Mouse (Mus musculus) liver, postnatal 0 days (tissue): ENCODE data around the gene Cacnb4.
A peak's percentile ranks its signal among the peaks of the same experiment; 100 is the strongest.

Experiments used
- CTCF ChIP-seq: sonication (generic); IDR thresholded peaks from 2 replicates; pipeline ENCODE4 v1.5.1; 2016; ENCODE audit warnings: antibody characterized with exemption, low read depth
- EP300 ChIP-seq: IDR thresholded peaks from 2 replicates; pipeline ENCODE4 v1.6.1; 2016; ENCODE audit warnings: antibody characterized with exemption, low read depth, mild to moderate bottlenecking

DNA sequence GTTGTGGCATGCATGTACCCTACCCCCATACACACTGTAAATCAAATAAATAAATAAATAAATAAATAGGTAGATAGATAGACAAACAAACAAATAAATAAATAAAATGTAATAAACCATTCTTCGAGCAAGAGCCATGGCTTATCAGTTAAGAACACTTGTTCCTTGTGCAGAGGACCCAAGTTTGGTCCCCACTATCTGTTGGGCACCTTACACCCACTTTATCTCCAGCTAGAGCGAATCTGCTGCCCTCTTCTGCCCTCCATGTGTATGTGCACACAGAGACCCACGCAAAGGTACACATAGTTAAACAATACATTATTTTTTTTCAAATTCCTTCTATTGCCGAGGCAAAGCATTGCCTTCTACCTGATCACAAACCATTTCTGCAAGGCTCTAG is 87.1 kb downstream of the Cacnb4 start:
- TF ChIP-seq CTCF (peak; percentile 61), EP300 (peak; percentile 73; the same call in 1 of the 2 replicates)
